Mouse (Mus musculus) limb, embryonic 14.5 days (tissue): ENCODE results near the gene Atox1. TPM values are rescaled to one million over a fixed set of nuclear protein-coding genes. Genes with fewer than 3 reads are reported as not detected.

Experiments
- ATAC-seq: fragments of 200-750 bp; cut with Nextera tagmentation; 2 replicates; pipeline ENCODE4 v1.8.0; 2017; ENCODE audit warnings: low read depth, moderate number of reproducible peaks, moderate TSS enrichment; ENCODE audit not compliant: low FRiP score
- DNase-seq: peaks from one replicate; pipeline ENCODE4 v3.0.0-alpha.2; 2015; ENCODE audit warnings: low spot score
- H3K27ac ChIP-seq: fragments of 300-500 bp; sonication (generic); replicated peaks from 2 replicates; pipeline ENCODE4 v1.5.1; 2014; ENCODE audit warnings: low read depth, mild to moderate bottlenecking, low read length, moderate library complexity, mixed read lengths
- H3K27me3 ChIP-seq: fragments of 300-500 bp; sonication (generic); 2 replicates; pipeline ENCODE4 v1.6.1; 2014; ENCODE audit warnings: low read length, mixed read lengths; ENCODE audit not compliant: control insufficient read depth, insufficient read depth
- H3K36me3 ChIP-seq: fragments of 300-500 bp; sonication (generic); 2 replicates; pipeline ENCODE4 v1.6.1; 2014; ENCODE audit warnings: mild to moderate bottlenecking, low read length, moderate library complexity, mixed read lengths; ENCODE audit not compliant: control insufficient read depth, insufficient read depth
- H3K4me1 ChIP-seq: fragments of 300-500 bp; sonication (generic); 2 replicates; pipeline ENCODE4 v1.6.1; 2014; ENCODE audit warnings: antibody characterized with exemption, low read length, mixed read lengths; ENCODE audit not compliant: control insufficient read depth, insufficient read depth
- H3K4me2 ChIP-seq: fragments of 300-500 bp; sonication (generic); replicated peaks from 2 replicates; pipeline ENCODE4 v1.6.1; 2014; ENCODE audit warnings: low read depth, mild to moderate bottlenecking, low read length, moderate library complexity; ENCODE audit not compliant: severe bottlenecking
- H3K4me3 ChIP-seq: fragments of 300-500 bp; sonication (generic); replicated peaks from 2 replicates; pipeline ENCODE4 v1.5.1; 2014; ENCODE audit warnings: low read length
- H3K9ac ChIP-seq: fragments of 300-500 bp; sonication (generic); 2 replicates; pipeline ENCODE4 v1.6.1; 2014; ENCODE audit warnings: mild to moderate bottlenecking, low read depth, low read length, moderate library complexity; ENCODE audit not compliant: severe bottlenecking
- H3K9me3 ChIP-seq: fragments of 300-500 bp; sonication (generic); 2 replicates; pipeline ENCODE4 v1.6.1; 2016; ENCODE audit warnings: low read length; ENCODE audit not compliant: control insufficient read depth
- POLR2A ChIP-seq: fragments of 200-500 bp; IDR thresholded peaks from 2 replicates; pipeline ENCODE4 v1.8.0; 2012; ENCODE audit warnings: inconsistent platforms, mild to moderate bottlenecking, moderate library complexity, borderline replicate concordance; ENCODE audit not compliant: insufficient read depth, insufficient read length; ENCODE audit errors: extremely low read depth
- WGBS: fragments of 180-500 bp; shearing (Covaris S2); extraction: QIAGEN DNeasy Blood & Tissue Kit; methylation state at CpG from one replicate; pipeline ENCODE4 v1.1.7; 2014; 5-methylcytosine and 5-hydroxymethylcytosine counted together
- polyA plus RNA-seq, 2 experiments: library from polyadenylated mRNA; depleted of rRNA in 1 of 2; stranded (reverse) in 1 of 2; unstranded in 1 of 2; fragments of >200 nt; fragmentation: Nextera tagmentation in 1 of 2; extraction: Ambion mirVana in 1 of 2; gene quantifications; 2 replicates each; pipeline versions ENCODE4 v1.2.1 to v1.2.3; 2012 to 2014

The Atox1 gene
- polyA plus RNA-seq, 2 experiments: 256 to 474 TPM

GRCm38 (mm10) chr11:55496158-55496557, 35.1 kb upstream of the Atox1 start:
- Histone ChIP-seq H3K36me3 (peaks cover 94% of the 10 kb centered on the region), H3K9ac (no peak overlapping the region), H3K4me1 (no peaks in the 10 kb centered on the region), H3K9me3 (no peaks in the 10 kb centered on the region), H3K27me3 (no peaks in the 10 kb centered on the region), H3K4me3 (no peak overlapping the region), H3K27ac (no peak overlapping the region), H3K4me2 (no peak overlapping the region)
- ATAC-seq (no peak), DNase-seq (no peak)
- WGBS: 88% methylated on average over 6 of the region's 6 CpGs
- no peak for TF ChIP-seq POLR2A

GRCm38 (mm10) chr11:55485443-55485842, 24.4 kb upstream of the Atox1 start:
- WGBS: 96% methylated on average over 7 of the region's 7 CpGs
- no peak overlapping the region for H3K27ac ChIP-seq
- no peak overlapping the region for H3K9ac ChIP-seq
- H3K4me2 ChIP-seq: no peak overlapping the region
- ATAC-seq (no peak), DNase-seq (no peak)
- H3K4me3 ChIP-seq: no peak overlapping the region
- H3K36me3 ChIP-seq: peaks cover 76% of the 10 kb centered on the region
- H3K9me3 ChIP-seq: no peaks in the 10 kb centered on the region
- H3K27me3 ChIP-seq: no peaks in the 10 kb centered on the region
- no peaks in the 10 kb centered on the region for H3K4me1 ChIP-seq
- no peak for TF ChIP-seq POLR2A

GRCm38 (mm10) chr11:55473219-55473618, 12.2 kb upstream of the Atox1 start:
- ATAC-seq (no peak), DNase-seq (no peak)
- 87% methylated on average over 3 of the region's 3 CpGs for WGBS
- Histone ChIP-seq H3K4me3 (no peak overlapping the region), H3K36me3 (peaks cover 12% of the 10 kb centered on the region; the same call in 1 of the 2 replicates), H3K9ac (no peak overlapping the region), H3K27ac (no peak overlapping the region), H3K9me3 (no peaks in the 10 kb centered on the region), H3K4me2 (no peak overlapping the region), H3K4me1 (peaks cover 11% of the 10 kb centered on the region), H3K27me3 (no peaks in the 10 kb centered on the region)
- no peak for TF ChIP-seq POLR2A

GRCm38 (mm10) chr11:55471467-55471866, 10.4 kb upstream of the Atox1 start:
- H3K36me3 ChIP-seq: peaks cover 12% of the 10 kb centered on the region; the same call in 1 of the 2 replicates
- no peak overlapping the region for H3K9ac ChIP-seq
- no peak for TF ChIP-seq POLR2A
- peak overlapping the region; percentile 69 for H3K4me2 ChIP-seq
- no peaks in the 10 kb centered on the region for H3K27me3 ChIP-seq
- WGBS: 94% methylated on average over 7 of the region's 7 CpGs
- peak overlapping the region; percentile 99 for H3K4me3 ChIP-seq
- ATAC-seq (no peak), DNase-seq (no peak)
- no peak overlapping the region for H3K27ac ChIP-seq
- no peaks in the 10 kb centered on the region for H3K9me3 ChIP-seq
- H3K4me1 ChIP-seq: peaks cover 14% of the 10 kb centered on the region

GRCm38 (mm10) chr11:55470761-55471160, 9.7 kb upstream of the Atox1 start:
- DNase-seq (no peak), ATAC-seq (no peak)
- H3K4me3 ChIP-seq: peak overlapping the region; percentile 99
- WGBS: 47% methylated on average over 8 of the region's 8 CpGs
- H3K9ac ChIP-seq: peak overlapping the region; percentile 96
- TF ChIP-seq POLR2A: no peak
- H3K4me1 ChIP-seq: peaks cover 14% of the 10 kb centered on the region
- peak overlapping the region; percentile 69 for H3K4me2 ChIP-seq
- H3K27ac ChIP-seq: no peak overlapping the region
- no peaks in the 10 kb centered on the region for H3K9me3 ChIP-seq
- no peaks in the 10 kb centered on the region for H3K27me3 ChIP-seq
- H3K36me3 ChIP-seq: peaks cover 10% of the 10 kb centered on the region; the same call in 1 of the 2 replicates
